Mouse (Mus musculus) heart, embryonic 10.5 days (tissue): ENCODE results near the gene Adgrl2. TPM values are rescaled to one million over a fixed set of nuclear protein-coding genes. Genes with fewer than 3 reads are reported as not detected.

Experiments
- DNase-seq: peaks from one replicate; pipeline ENCODE4 v3.0.0-alpha.2; 2017; ENCODE audit warnings: low spot score
- H3K27ac ChIP-seq: fragments of 300-500 bp; sonication (generic); 2 replicates; pipeline ENCODE4 v1.5.1; 2016; ENCODE audit warnings: mild to moderate bottlenecking
- H3K27me3 ChIP-seq: fragments of 300-500 bp; sonication (generic); 2 replicates; pipeline ENCODE4 v1.6.1; 2016; ENCODE audit warnings: mild to moderate bottlenecking; ENCODE audit not compliant: poor library complexity, insufficient read depth, severe bottlenecking
- H3K36me3 ChIP-seq: fragments of 300-500 bp; sonication (generic); 2 replicates; pipeline ENCODE4 v1.6.1; 2016; ENCODE audit warnings: mild to moderate bottlenecking, moderate library complexity
- H3K4me1 ChIP-seq: fragments of 300-500 bp; sonication (generic); 2 replicates; pipeline ENCODE4 v1.6.1; 2016; ENCODE audit warnings: mild to moderate bottlenecking
- H3K4me3 ChIP-seq: fragments of 300-500 bp; sonication (generic); 2 replicates; pipeline ENCODE4 v1.5.1; 2016; ENCODE audit warnings: mild to moderate bottlenecking, moderate library complexity
- H3K9me3 ChIP-seq: fragments of 300-500 bp; sonication (generic); 2 replicates; pipeline ENCODE4 v1.6.1; 2016; ENCODE audit warnings: mild to moderate bottlenecking, moderate library complexity
- WGBS: fragments of 180-500 bp; shearing (Covaris S2); methylation state at CpG from one replicate; pipeline ENCODE4 v1.1.7; 2016; 5-methylcytosine and 5-hydroxymethylcytosine counted together
- polyA plus RNA-seq: library from polyadenylated mRNA; unstranded; fragments of >200 nt; fragmentation: Nextera tagmentation; extraction: Ambion mirVana; gene quantifications from 2 replicates; pipeline ENCODE4 v1.2.1, GENCODE M21; 2016

Gene Adgrl2
- polyA plus RNA-seq: 36.3 and 45.0 TPM in 2 replicates

GRCm38 (mm10) chr3:148990531-148991003, at the start of gene Adgrl2:
Adgrl2 (minus strand) TSS chr3:148990555.
- no peak for DNase-seq
- peak within 1 kb of the TSS; percentile 92 for H3K4me3 ChIP-seq
- H3K27ac ChIP-seq: peak within 1 kb of the TSS; percentile 98
- H3K4me1 ChIP-seq: peaks cover 16% of the 10 kb centered on the region
- no peaks in the 10 kb centered on the region for H3K36me3 ChIP-seq
- no peaks in the 10 kb centered on the region for H3K27me3 ChIP-seq
- H3K9me3 ChIP-seq: no peaks in the 10 kb centered on the region
- WGBS: under 1% methylated on average over 25 of the region's 25 CpGs

DNA sequence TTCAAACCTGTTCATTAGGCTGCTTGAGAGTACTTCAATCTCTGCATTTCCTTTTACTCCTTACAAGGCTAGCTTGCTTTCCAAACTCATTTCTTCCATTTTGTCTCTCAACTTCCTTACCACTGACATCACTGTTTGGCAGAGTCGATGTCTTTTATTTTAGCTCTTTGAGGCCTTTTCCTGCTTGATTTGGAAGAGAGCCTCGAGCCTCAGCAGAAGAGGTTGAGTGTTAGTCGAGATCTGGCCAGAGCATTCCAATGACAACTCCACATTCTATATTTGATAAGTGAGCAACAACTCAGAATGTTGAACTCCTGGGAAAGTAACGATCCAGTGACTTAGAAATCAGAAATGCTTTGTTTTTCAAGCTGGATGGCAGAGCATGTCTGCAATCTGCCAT, 48.4 kb upstream of the Adgrl2 start:
- 0 out of 2 replicates have a peak, but pooled peaks cover 5% of the 10 kb centered on the region for H3K4me1 ChIP-seq
- 54% methylated on average over 4 of the region's 4 CpGs for WGBS
- H3K4me3 ChIP-seq: no peak overlapping the region
- no peak for DNase-seq
- no peaks in the 10 kb centered on the region for H3K9me3 ChIP-seq
- H3K27ac ChIP-seq: 0 out of 2 replicates have a peak overlapping the region, but pooled peaks have one; percentile 22
- no peaks in the 10 kb centered on the region for H3K27me3 ChIP-seq
- H3K36me3 ChIP-seq: no peaks in the 10 kb centered on the region

- Histone ChIP-seq H3K4me1 (peaks cover 9% of the 10 kb centered on the region; the same call in 1 of the 2 replicates), H3K27ac (no peak overlapping the region), H3K4me3 (no peak overlapping the region), H3K36me3 (no peaks in the 10 kb centered on the region), H3K27me3 (no peaks in the 10 kb centered on the region), H3K9me3 (no peaks in the 10 kb centered on the region)
- WGBS: 71% methylated on average over 5 of the region's 5 CpGs
- DNase-seq: no peak
Measured at GRCm38 (mm10) chr3:149019925-149020324, 29.6 kb upstream of the Adgrl2 start.

- peaks cover 37% of the 10 kb centered on the region for H3K4me1 ChIP-seq
- no peaks in the 10 kb centered on the region for H3K9me3 ChIP-seq
- WGBS: 62% methylated on average over 7 of the region's 7 CpGs
- DNase-seq: no peak
- no peak overlapping the region for H3K27ac ChIP-seq
- no peaks in the 10 kb centered on the region for H3K36me3 ChIP-seq
- H3K27me3 ChIP-seq: no peaks in the 10 kb centered on the region
- no peak overlapping the region for H3K4me3 ChIP-seq
Measured at GRCm38 (mm10) chr3:149009311-149009710, 19.0 kb upstream of the Adgrl2 start.

DNA sequence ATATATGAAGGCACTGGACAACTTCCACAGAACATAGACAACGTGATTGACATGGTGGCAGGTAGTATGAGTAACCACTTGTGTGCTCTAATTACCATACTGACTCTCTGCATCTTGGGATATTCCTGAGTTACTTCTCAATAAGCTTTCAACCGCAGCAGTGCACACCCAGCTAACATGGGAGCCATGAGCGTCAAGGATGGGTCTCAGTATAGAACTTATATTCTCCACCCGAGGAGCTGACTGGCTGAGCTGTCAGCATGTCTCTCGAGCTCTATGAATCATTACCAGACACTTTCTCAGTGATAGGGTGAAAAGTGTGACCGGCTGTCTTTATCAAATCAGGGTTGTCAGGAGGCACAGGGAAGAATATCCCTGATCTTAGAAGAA, 18.3 kb upstream of the Adgrl2 start:
- 26% methylated on average over 6 of the region's 6 CpGs for WGBS
- Histone ChIP-seq H3K9me3 (no peaks in the 10 kb centered on the region), H3K4me1 (peaks cover 37% of the 10 kb centered on the region), H3K4me3 (no peak overlapping the region), H3K27ac (no peak overlapping the region), H3K27me3 (no peaks in the 10 kb centered on the region), H3K36me3 (no peaks in the 10 kb centered on the region)
- DNase-seq: no peak

DNA sequence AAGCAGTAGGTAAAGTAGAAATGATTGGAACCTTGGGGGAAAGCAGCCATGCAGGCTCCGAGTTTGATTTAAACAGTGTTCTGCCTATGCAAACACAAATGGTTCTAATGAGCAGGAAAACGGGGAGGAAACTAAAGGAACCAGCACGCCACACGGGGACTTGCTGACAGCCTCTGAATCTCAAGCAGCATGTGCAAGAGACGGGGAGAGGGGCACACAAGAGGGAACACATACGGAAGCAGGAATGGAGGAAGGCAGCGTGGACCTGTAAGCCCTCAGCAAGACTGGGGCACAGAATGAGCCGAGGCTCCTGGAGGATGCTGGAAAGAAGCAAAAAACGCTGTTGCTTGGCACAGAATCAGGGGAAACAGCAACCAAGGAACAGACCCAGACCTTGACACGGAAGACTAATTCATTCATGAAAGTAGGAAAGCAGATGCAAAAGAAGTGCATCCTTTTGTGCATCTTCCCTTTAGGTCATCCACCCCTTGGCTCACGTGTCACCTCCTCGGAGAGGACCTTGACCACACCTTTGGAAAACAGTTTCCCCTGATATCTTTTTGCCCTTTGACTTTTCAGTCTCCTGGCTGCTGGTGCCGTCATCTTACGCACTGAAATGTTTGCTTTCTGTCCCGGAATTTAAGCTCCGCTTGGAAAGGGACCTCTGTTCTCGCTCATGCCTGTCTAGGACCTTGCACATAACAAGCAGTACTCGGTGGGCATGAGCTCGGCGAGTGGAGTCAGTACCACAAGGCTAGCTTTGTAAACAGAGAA, 17.7 kb upstream of the Adgrl2 start:
- Histone ChIP-seq H3K27ac (0 out of 2 replicates have a peak overlapping the region, but pooled peaks have one; percentile 8), H3K36me3 (no peaks in the 10 kb centered on the region), H3K27me3 (no peaks in the 10 kb centered on the region), H3K4me3 (no peak overlapping the region), H3K9me3 (no peaks in the 10 kb centered on the region), H3K4me1 (peaks cover 37% of the 10 kb centered on the region)
- WGBS: 41% methylated on average over 20 of the region's 20 CpGs
- DNase-seq: no peak

DNA sequence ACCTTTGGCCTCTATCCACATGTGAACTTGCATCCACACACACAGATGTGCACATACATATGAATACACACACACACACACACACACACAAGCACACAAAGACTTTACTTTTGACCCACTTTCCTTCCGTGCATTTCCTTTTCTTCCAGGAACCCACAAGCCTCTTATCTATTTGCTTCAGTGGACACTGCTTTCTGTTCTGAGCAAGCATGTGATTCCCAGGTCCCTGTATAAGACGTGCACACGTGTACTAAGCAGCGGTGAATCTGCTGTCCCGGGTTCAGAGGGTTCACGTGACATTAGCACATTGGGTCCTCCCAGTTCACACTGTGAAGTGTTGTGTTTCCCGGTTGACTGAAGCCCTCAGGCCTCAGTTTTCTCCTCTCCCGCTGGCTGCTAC, 11.0 kb upstream of the Adgrl2 start:
- Histone ChIP-seq H3K27me3 (no peaks in the 10 kb centered on the region), H3K27ac (no peak overlapping the region), H3K4me3 (no peak overlapping the region), H3K9me3 (no peaks in the 10 kb centered on the region), H3K36me3 (no peaks in the 10 kb centered on the region), H3K4me1 (peaks cover 17% of the 10 kb centered on the region; the same call in 1 of the 2 replicates)
- WGBS: 31% methylated on average over 8 of the region's 8 CpGs
- no peak for DNase-seq

DNA sequence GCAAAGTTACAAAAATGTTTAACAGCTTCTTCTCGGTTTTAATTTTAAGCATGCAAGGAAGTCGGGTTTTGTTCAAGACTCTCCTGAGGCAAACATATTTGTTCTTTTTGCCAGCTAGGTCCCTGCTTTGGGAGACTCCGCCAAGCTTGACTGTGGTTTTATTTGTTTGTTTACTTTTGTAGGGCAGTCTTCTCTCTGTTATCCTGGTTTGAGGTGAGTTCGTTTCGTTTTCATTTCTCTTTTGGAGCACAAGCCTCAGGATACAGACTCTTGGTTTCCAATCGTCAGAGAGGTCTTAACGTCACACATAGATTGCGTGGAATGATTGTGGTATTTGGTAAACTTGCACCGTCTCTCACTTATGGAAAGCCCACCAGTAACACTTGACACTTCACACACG, 8.3 kb upstream of the Adgrl2 start:
- Histone ChIP-seq H3K4me3 (no peak overlapping the region), H3K27ac (no peak overlapping the region), H3K4me1 (0 out of 2 replicates have a peak, but pooled peaks cover 8% of the 10 kb centered on the region), H3K9me3 (no peaks in the 10 kb centered on the region), H3K27me3 (no peaks in the 10 kb centered on the region), H3K36me3 (no peaks in the 10 kb centered on the region)
- no peak for DNase-seq
- 58% methylated on average over 10 of the region's 10 CpGs for WGBS

GRCm38 (mm10) chr3:148991056-148991455, 701 bp upstream of the Adgrl2 start:
- H3K27ac ChIP-seq: peak overlapping the region; percentile 98; the same call in 1 of the 2 replicates
- WGBS: 9% methylated on average over 8 of the region's 8 CpGs

DNA sequence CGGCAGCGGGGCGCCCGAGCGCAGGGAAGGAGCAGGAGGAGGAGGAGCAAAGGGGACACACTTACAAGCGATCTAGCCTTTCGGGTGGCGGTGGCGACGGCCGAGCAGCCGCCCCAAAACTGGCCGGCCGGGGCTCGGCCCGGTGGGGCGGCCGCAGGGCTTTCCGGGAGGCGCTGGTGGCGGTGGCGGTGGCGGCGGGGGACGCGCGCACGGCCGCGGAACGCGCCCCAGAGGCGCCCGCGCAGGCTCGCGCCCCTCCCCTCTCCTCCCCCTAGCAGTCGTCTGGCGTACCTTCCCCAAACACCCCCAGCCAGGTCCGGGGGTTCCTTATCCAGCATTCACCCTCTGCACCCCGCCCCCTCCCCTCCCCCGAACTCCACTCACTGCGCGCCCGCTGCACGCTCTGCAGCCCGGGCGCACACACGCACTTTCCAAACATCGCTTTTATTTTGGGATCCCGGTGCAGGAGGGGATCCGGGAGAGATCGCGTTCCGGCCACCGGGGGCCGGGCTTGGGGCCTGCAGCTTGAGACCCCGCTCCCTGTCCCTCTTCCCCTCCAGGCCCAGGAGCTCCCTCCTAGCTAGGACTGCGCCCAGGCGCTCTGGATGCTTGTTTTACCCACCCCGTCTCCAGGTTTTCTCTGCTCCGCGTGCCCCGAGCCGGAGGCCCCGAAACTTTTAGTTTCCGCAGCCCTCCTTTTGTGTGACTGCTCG, 381 bp downstream of the Adgrl2 start:
- Histone ChIP-seq H3K4me3 (peak overlapping the region; percentile 92), H3K27me3 (no peaks in the 10 kb centered on the region), H3K27ac (peak overlapping the region; percentile 98), H3K4me1 (peaks cover 22% of the 10 kb centered on the region), H3K9me3 (no peaks in the 10 kb centered on the region), H3K36me3 (no peaks in the 10 kb centered on the region)
- 0% methylated on average over 60 of the region's 68 CpGs for WGBS
- peak; percentile 87 for DNase-seq

More at GRCm38 (mm10) chr3:148991056-148991455, 701 bp upstream of the Adgrl2 start:
- Histone ChIP-seq H3K27me3 (no peaks in the 10 kb centered on the region), H3K9me3 (no peaks in the 10 kb centered on the region), H3K4me3 (peak overlapping the region; percentile 92), H3K36me3 (no peaks in the 10 kb centered on the region), H3K4me1 (peaks cover 15% of the 10 kb centered on the region)
- no peak for DNase-seq

- Histone ChIP-seq H3K27ac (peak overlapping the region; percentile 98), H3K4me1 (peaks cover 30% of the 10 kb centered on the region), H3K27me3 (no peaks in the 10 kb centered on the region), H3K36me3 (no peaks in the 10 kb centered on the region), H3K4me3 (peak overlapping the region; percentile 92), H3K9me3 (no peaks in the 10 kb centered on the region)
- peak; percentile 95 for DNase-seq
- WGBS: under 1% methylated on average over 62 of the region's 75 CpGs
Measured at GRCm38 (mm10) chr3:148988996-148989817, 1.1 kb downstream of the Adgrl2 start.

DNA sequence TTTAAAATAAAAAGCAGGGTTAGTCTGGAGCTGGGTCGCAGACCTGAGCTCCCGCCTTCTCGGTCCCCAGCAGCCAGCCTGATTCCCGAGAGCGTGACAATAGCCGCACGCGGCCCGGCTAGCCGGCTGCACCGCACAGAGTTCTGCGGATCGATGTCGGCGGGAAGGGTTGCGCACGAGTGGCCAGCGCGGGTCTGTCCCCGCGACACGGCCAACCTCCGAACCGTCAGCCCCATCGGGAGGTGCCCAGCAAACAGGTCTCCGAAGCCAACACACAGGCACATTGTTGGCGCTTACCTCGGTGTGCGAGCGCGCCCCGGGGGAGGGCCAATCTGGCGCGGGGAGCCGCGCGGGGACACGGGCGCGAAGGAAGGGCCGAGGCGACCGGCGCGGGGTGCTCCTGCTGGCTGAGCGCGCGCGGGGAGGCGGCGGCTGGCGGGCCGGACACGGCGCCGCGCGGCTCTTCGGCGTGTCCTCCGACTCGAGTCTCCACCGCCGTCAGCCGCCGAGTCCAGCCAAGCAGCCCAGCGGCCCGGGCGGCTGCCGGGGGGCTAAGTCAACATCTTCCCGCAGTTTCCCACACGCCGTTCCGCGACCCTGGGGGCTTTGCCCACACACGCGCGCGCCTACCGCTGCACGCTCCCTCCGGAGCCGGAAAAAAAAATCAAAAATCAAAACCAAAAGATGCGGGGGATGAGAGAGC, 1.9 kb downstream of the Adgrl2 start:
- WGBS: under 1% methylated on average over 84 of the region's 84 CpGs
- Histone ChIP-seq H3K36me3 (no peaks in the 10 kb centered on the region), H3K27me3 (no peaks in the 10 kb centered on the region), H3K9me3 (no peaks in the 10 kb centered on the region), H3K27ac (peak overlapping the region; percentile 98), H3K4me1 (peaks cover 37% of the 10 kb centered on the region), H3K4me3 (peak overlapping the region; percentile 92)
- peak; percentile 82 for DNase-seq
